Mouse (Mus musculus): ENCODE measurements around the gene Adamts17. TPM values are rescaled to one million over a fixed set of nuclear protein-coding genes. Genes with fewer than 3 reads are reported as not detected.

The Adamts17 gene
- polyA plus RNA-seq, 1 experiment from 2014 or later, result 4.6 TPM

- Histone ChIP-seq H3K4me1 (no peaks in the 10 kb centered on the region), H3K27me3 (ENCODE audit: insufficient read depth, poor library complexity, severe bottlenecking) (no peaks in the 10 kb centered on the region), H3K36me3 (no peaks in the 10 kb centered on the region), H3K4me3 (no peak overlapping the region), H3K27ac (no peak overlapping the region), H3K9me3 (no peaks in the 10 kb centered on the region)
- DNase-seq (ENCODE audit: low spot score), result no peak
- WGBS, result 74% methylated on average over 9 of the region's 9 CpGs
Measured at GRCm38 (mm10) chr7:66812737-66813136, 26.8 kb upstream of the Adamts17 start.

GRCm38 (mm10) chr7:66813172-66813571 lies 26.4 kb upstream of the Adamts17 start:
- H3K27me3 ChIP-seq (ENCODE audit: insufficient read depth, poor library complexity, severe bottlenecking), result no peaks in the 10 kb centered on the region
- 61% methylated on average over 1 of the region's 1 CpGs for WGBS
- H3K36me3 ChIP-seq, result no peaks in the 10 kb centered on the region
- H3K4me1 ChIP-seq, result no peaks in the 10 kb centered on the region
- no peak for DNase-seq (ENCODE audit: low spot score)
- no peak overlapping the region for H3K27ac ChIP-seq
- H3K4me3 ChIP-seq, result no peak overlapping the region
- H3K9me3 ChIP-seq, result no peaks in the 10 kb centered on the region

- no peak overlapping the region for H3K27ac ChIP-seq
- no peak for DNase-seq (ENCODE audit: low spot score)
- H3K9me3 ChIP-seq, result no peaks in the 10 kb centered on the region
- no peak overlapping the region for H3K4me3 ChIP-seq
- WGBS, result 83% methylated on average over 6 of the region's 6 CpGs
- no peaks in the 10 kb centered on the region for H3K27me3 ChIP-seq (ENCODE audit: insufficient read depth, poor library complexity, severe bottlenecking)
- H3K36me3 ChIP-seq, result no peaks in the 10 kb centered on the region
- H3K4me1 ChIP-seq, result no peaks in the 10 kb centered on the region
Measured at GRCm38 (mm10) chr7:66815526-66815925, 24.0 kb upstream of the Adamts17 start.

GRCm38 (mm10) chr7:66820034-66820433 lies 19.5 kb upstream of the Adamts17 start:
- H3K4me3 ChIP-seq, result no peak overlapping the region
- no peak for DNase-seq (ENCODE audit: low spot score)
- no peaks in the 10 kb centered on the region for H3K9me3 ChIP-seq
- H3K4me1 ChIP-seq, result no peaks in the 10 kb centered on the region
- 24% methylated on average over 6 of the region's 6 CpGs for WGBS
- H3K27me3 ChIP-seq (ENCODE audit: insufficient read depth, poor library complexity, severe bottlenecking), result no peaks in the 10 kb centered on the region
- H3K27ac ChIP-seq, result no peak overlapping the region
- H3K36me3 ChIP-seq, result no peaks in the 10 kb centered on the region

- DNase-seq (ENCODE audit: low spot score), result no peak
- Histone ChIP-seq H3K4me1 (peaks cover 42% of the 10 kb centered on the region), H3K36me3 (no peaks in the 10 kb centered on the region), H3K9me3 (no peaks in the 10 kb centered on the region), H3K4me3 (peak overlapping the region; percentile 15; the same call in 1 of the 2 replicates), H3K27ac (peak overlapping the region; percentile 42; the same call in 1 of the 2 replicates), H3K27me3 (ENCODE audit: insufficient read depth, poor library complexity, severe bottlenecking) (0 out of 2 replicates have a peak, but pooled peaks cover 6% of the 10 kb centered on the region)
- 49% methylated on average over 5 of the region's 5 CpGs for WGBS
Measured at GRCm38 (mm10) chr7:66830803-66831202, 8.7 kb upstream of the Adamts17 start.

GRCm38 (mm10) chr7:66831295-66831694 lies 8.2 kb upstream of the Adamts17 start:
- H3K27me3 ChIP-seq (ENCODE audit: insufficient read depth, poor library complexity, severe bottlenecking), result 0 out of 2 replicates have a peak, but pooled peaks cover 6% of the 10 kb centered on the region
- WGBS, result 50% methylated on average over 5 of the region's 5 CpGs
- H3K4me1 ChIP-seq, result peaks cover 42% of the 10 kb centered on the region
- H3K27ac ChIP-seq, result peak overlapping the region; percentile 42; the same call in 1 of the 2 replicates
- no peaks in the 10 kb centered on the region for H3K9me3 ChIP-seq
- no peaks in the 10 kb centered on the region for H3K36me3 ChIP-seq
- H3K4me3 ChIP-seq, result no peak overlapping the region
- DNase-seq (ENCODE audit: low spot score), result no peak

- H3K36me3 ChIP-seq, result no peaks in the 10 kb centered on the region
- H3K9me3 ChIP-seq, result no peaks in the 10 kb centered on the region
- no peak for DNase-seq (ENCODE audit: low spot score)
- peak overlapping the region; percentile 17; the same call in 1 of the 2 replicates for H3K27ac ChIP-seq
- peaks cover 45% of the 10 kb centered on the region for H3K27me3 ChIP-seq (ENCODE audit: insufficient read depth, poor library complexity, severe bottlenecking)
- peaks cover 24% of the 10 kb centered on the region for H3K4me1 ChIP-seq
- WGBS, result under 1% methylated on average over 75 of the region's 76 CpGs
- H3K4me3 ChIP-seq, result peak overlapping the region; percentile 79
Measured at GRCm38 (mm10) chr7:66840008-66840719, 629 bp downstream of the Adamts17 start.

GRCm38 (mm10) chr7:66841165-66841564 lies 1.6 kb downstream of the Adamts17 start:
- Histone ChIP-seq H3K27me3 (ENCODE audit: insufficient read depth, poor library complexity, severe bottlenecking) (peaks cover 52% of the 10 kb centered on the region), H3K4me1 (peaks cover 24% of the 10 kb centered on the region), H3K36me3 (no peaks in the 10 kb centered on the region), H3K9me3 (no peaks in the 10 kb centered on the region), H3K4me3 (no peak overlapping the region), H3K27ac (no peak overlapping the region)
- no peak for DNase-seq (ENCODE audit: low spot score)
- WGBS, result 76% methylated on average over 7 of the region's 7 CpGs

GRCm38 (mm10) chr7:66842021-66842420 lies 2.5 kb downstream of the Adamts17 start:
- Histone ChIP-seq H3K27ac (no peak overlapping the region), H3K4me3 (no peak overlapping the region)
- 48% methylated on average over 10 of the region's 10 CpGs for WGBS

GRCm38 (mm10) chr7:66843846-66844245 lies 4.3 kb downstream of the Adamts17 start:
- H3K4me1 ChIP-seq, result peaks cover 24% of the 10 kb centered on the region
- 58% methylated on average over 2 of the region's 2 CpGs for WGBS

More at GRCm38 (mm10) chr7:66842021-66842420, 2.5 kb downstream of the Adamts17 start:
- no peaks in the 10 kb centered on the region for H3K9me3 ChIP-seq
- no peaks in the 10 kb centered on the region for H3K36me3 ChIP-seq
- DNase-seq (ENCODE audit: low spot score), result no peak
- H3K4me1 ChIP-seq, result peaks cover 24% of the 10 kb centered on the region
- peaks cover 54% of the 10 kb centered on the region for H3K27me3 ChIP-seq (ENCODE audit: insufficient read depth, poor library complexity, severe bottlenecking)

GRCm38 (mm10) chr7:66846582-66846981 lies 7.0 kb downstream of the Adamts17 start:
- H3K9me3 ChIP-seq, result no peaks in the 10 kb centered on the region
- peaks cover 33% of the 10 kb centered on the region for H3K27me3 ChIP-seq (ENCODE audit: insufficient read depth, poor library complexity, severe bottlenecking)
- no peak overlapping the region for H3K4me3 ChIP-seq
- 73% methylated on average over 6 of the region's 6 CpGs for WGBS
- no peaks in the 10 kb centered on the region for H3K36me3 ChIP-seq
- peaks cover 7% of the 10 kb centered on the region for H3K4me1 ChIP-seq
- H3K27ac ChIP-seq, result no peak overlapping the region
- no peak for DNase-seq (ENCODE audit: low spot score)

More at GRCm38 (mm10) chr7:66843846-66844245, 4.3 kb downstream of the Adamts17 start:
- Histone ChIP-seq H3K27ac (no peak overlapping the region), H3K4me3 (no peak overlapping the region), H3K9me3 (no peaks in the 10 kb centered on the region), H3K27me3 (ENCODE audit: insufficient read depth, poor library complexity, severe bottlenecking) (peaks cover 41% of the 10 kb centered on the region), H3K36me3 (no peaks in the 10 kb centered on the region)
- DNase-seq (ENCODE audit: low spot score), result no peak

GRCm38 (mm10) chr7:66847299-66847698 lies 7.8 kb downstream of the Adamts17 start:
- DNase-seq (ENCODE audit: low spot score), result no peak
- Histone ChIP-seq H3K4me3 (no peak overlapping the region), H3K27me3 (ENCODE audit: insufficient read depth, poor library complexity, severe bottlenecking) (peaks cover 29% of the 10 kb centered on the region), H3K36me3 (no peaks in the 10 kb centered on the region), H3K27ac (no peak overlapping the region), H3K9me3 (no peaks in the 10 kb centered on the region), H3K4me1 (peaks cover 4% of the 10 kb centered on the region)
- 88% methylated on average over 9 of the region's 9 CpGs for WGBS

- WGBS, result 90% methylated on average over 6 of the region's 6 CpGs
- H3K36me3 ChIP-seq, result no peaks in the 10 kb centered on the region
- no peaks in the 10 kb centered on the region; the same call in 1 of the 2 replicates for H3K4me1 ChIP-seq
- no peak overlapping the region for H3K27ac ChIP-seq
- H3K27me3 ChIP-seq (ENCODE audit: insufficient read depth, poor library complexity, severe bottlenecking), result peaks cover 15% of the 10 kb centered on the region
- H3K4me3 ChIP-seq, result no peak overlapping the region
- no peak for DNase-seq (ENCODE audit: low spot score)
- no peaks in the 10 kb centered on the region for H3K9me3 ChIP-seq
Measured at GRCm38 (mm10) chr7:66849316-66849715, 9.8 kb downstream of the Adamts17 start.
